Mouse (Mus musculus): ENCODE results near the gene Slc35e3. TPM values are rescaled to one million over a fixed set of nuclear protein-coding genes. Genes with fewer than 3 reads are reported as not detected.

Gene Slc35e3
- 1 to 10 TPM; 7.4 to 7.5 TPM for total RNA-seq (2021)

GRCm38 (mm10) chr10:117746297-117746883, at the start of gene Slc35e3:
TSS of gene Slc35e3 (minus strand) at chr10:117746365.
- DNase-seq (ENCODE audit: low spot score), result peak; percentile 93
- intact Hi-C loops (cut with DNase I), result no loop called here

GRCm38 (mm10) chr10:117795206-117795605, 49.0 kb upstream of the Slc35e3 start:
- intact Hi-C loops (cut with DNase I), result no loop called here

GRCm38 (mm10) chr10:117793436-117794030, 47.4 kb upstream of the Slc35e3 start:
- DNase-seq (ENCODE audit: low spot score), result no peak
- intact Hi-C loops (cut with DNase I), result loop anchor here (5.0 kb wide), 3 partner anchors 49 to 319 kb away; no protein-coding TSS in a partner anchor

More at GRCm38 (mm10) chr10:117795206-117795605, 49.0 kb upstream of the Slc35e3 start:
- DNase-seq (ENCODE audit: low spot score), result no peak

- intact Hi-C loops (cut with DNase I), result loop anchor here (5.0 kb wide), 3 partner anchors 50 to 320 kb away; no protein-coding TSS in a partner anchor
- DNase-seq (ENCODE audit: low spot score), result peak; percentile 100
These were observed 46.3 kb upstream of the Slc35e3 start, which contains the start of gene Nup107 for GRCm38 (mm10) chr10:117792141-117793091. TSS of gene Nup107 (minus strand) at chr10:117792705.

- DNase-seq (ENCODE audit: low spot score), result no peak
- intact Hi-C loops (cut with DNase I), result loop anchor here (5.0 kb wide), 3 partner anchors 51 to 321 kb away; no protein-coding TSS in a partner anchor
These were observed 45.0 kb upstream of the Slc35e3 start for GRCm38 (mm10) chr10:117791171-117791470.

- DNase-seq (ENCODE audit: low spot score), result no peak
- intact Hi-C loops (cut with DNase I), result loop anchor here (5.0 kb wide), 3 partner anchors 52 to 322 kb away; no protein-coding TSS in a partner anchor
These were observed 44.4 kb upstream of the Slc35e3 start for GRCm38 (mm10) chr10:117790421-117791170.

GRCm38 (mm10) chr10:117790011-117790410, 43.8 kb upstream of the Slc35e3 start:
- intact Hi-C loops (cut with DNase I), result loop anchor here (5.0 kb wide), 3 partner anchors 52 to 322 kb away; no protein-coding TSS in a partner anchor
- no peak for DNase-seq (ENCODE audit: low spot score)

GRCm38 (mm10) chr10:117784646-117785045, 38.5 kb upstream of the Slc35e3 start:
- intact Hi-C loops (cut with DNase I), result no loop called here
- DNase-seq (ENCODE audit: low spot score), result no peak

GRCm38 (mm10) chr10:117783786-117784420, 37.7 kb upstream of the Slc35e3 start:
- no peak for DNase-seq (ENCODE audit: low spot score)
- intact Hi-C loops (cut with DNase I), result no loop called here

- intact Hi-C loops (cut with DNase I), result no loop called here
- DNase-seq (ENCODE audit: low spot score), result no peak
These were observed 36.5 kb upstream of the Slc35e3 start for GRCm38 (mm10) chr10:117782491-117783260.

- intact Hi-C loops (cut with DNase I), result no loop called here
- no peak for DNase-seq (ENCODE audit: low spot score)
These were observed 35.9 kb upstream of the Slc35e3 start for GRCm38 (mm10) chr10:117782056-117782455.

- no peak for DNase-seq (ENCODE audit: low spot score)
These were observed 35.0 kb upstream of the Slc35e3 start for GRCm38 (mm10) chr10:117781021-117781725.

GRCm38 (mm10) chr10:117780306-117780911, 34.2 kb upstream of the Slc35e3 start:
- no peak for DNase-seq (ENCODE audit: low spot score)
- intact Hi-C loops (cut with DNase I), result no loop called here

More at GRCm38 (mm10) chr10:117781021-117781725, 35.0 kb upstream of the Slc35e3 start:
- intact Hi-C loops (cut with DNase I), result no loop called here

- intact Hi-C loops (cut with DNase I), result no loop called here
- no peak for DNase-seq (ENCODE audit: low spot score)
These were observed 33.6 kb upstream of the Slc35e3 start for GRCm38 (mm10) chr10:117779581-117780305.

- DNase-seq (ENCODE audit: low spot score), result no peak
- intact Hi-C loops (cut with DNase I), result no loop called here
These were observed 32.8 kb upstream of the Slc35e3 start for GRCm38 (mm10) chr10:117778951-117779350.

GRCm38 (mm10) chr10:117778328-117778910, 32.3 kb upstream of the Slc35e3 start:
- no peak for DNase-seq (ENCODE audit: low spot score)
- intact Hi-C loops (cut with DNase I), result no loop called here

Data from heart, postnatal 25 days (tissue).